Mouse (Mus musculus) spleen, adult 2 months (tissue): ENCODE data around the gene Ms4a14.

ENCODE experiments used
- CTCF ChIP-seq: fragments of 200-500 bp; IDR thresholded peaks from 2 replicates; pipeline ENCODE4 v1.5.1; 2011; ENCODE audit warnings: mild to moderate bottlenecking, inconsistent platforms; ENCODE audit not compliant: insufficient read depth, insufficient read length, insufficient replicate concordance; ENCODE audit errors: extremely low read depth
- POLR2A ChIP-seq: fragments of 200-500 bp; IDR thresholded peaks from 2 replicates; pipeline ENCODE4 v1.6.1; 2011; ENCODE audit warnings: low read depth, low read length, inconsistent platforms

DNA sequence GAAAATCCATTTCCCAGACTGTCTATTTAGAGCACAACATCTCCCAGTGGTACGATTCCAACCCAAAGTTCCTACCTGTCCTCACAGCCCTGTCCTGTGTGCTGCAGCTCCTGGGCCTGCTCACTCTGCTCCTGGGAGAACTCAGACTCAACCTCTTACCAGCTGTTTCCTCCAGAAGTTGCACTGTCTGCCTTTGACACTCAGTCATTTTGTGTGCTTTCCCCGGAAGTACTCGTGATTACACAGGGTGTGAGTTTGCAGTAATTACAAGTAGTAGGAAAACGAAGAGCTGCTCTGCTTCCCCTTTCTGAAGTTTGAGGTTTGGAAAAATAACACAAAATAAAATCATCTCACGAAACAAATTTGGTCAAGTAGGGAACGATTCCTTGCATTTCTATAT is 21.7 kb upstream of the Ms4a14 start, which contains the start of gene Ms4a7:
- TF ChIP-seq POLR2A (no peak), CTCF (no peak)
